Mouse (Mus musculus): ENCODE data around the gene Trim28. TPM values are rescaled to one million over a fixed set of nuclear protein-coding genes. Genes with fewer than 3 reads are reported as not detected.

Gene Trim28
- polyA plus RNA-seq, 1 experiment, result 186 TPM

- WGBS, result 4% methylated on average over 15 of the region's 15 CpGs
- peak; percentile 65 for DNase-seq
These were observed 39.8 kb downstream of the Trim28 start for GRCm38 (mm10) chr7:13038621-13039169.

DNA sequence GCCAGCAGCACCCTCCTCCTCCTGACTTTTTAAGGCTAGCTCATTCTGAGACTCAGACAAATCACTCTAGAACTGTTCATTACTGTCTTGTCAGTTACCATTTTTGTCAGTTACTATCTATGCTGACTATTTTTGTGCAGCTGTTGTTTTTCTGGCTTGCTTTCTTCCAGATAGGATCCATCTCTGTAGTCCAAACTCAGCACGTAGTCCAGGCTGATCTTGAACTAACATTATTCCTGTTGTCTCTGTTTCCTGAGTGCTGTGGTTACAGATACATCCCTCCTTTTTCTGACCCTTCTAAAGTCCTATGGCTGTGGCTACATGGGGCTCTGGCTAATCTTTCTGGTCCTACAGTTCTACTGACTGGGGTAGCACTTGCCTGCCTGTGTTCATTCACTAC, 40.3 kb downstream of the Trim28 start:
- Histone ChIP-seq H3K4me3 (ENCODE audit: insufficient read depth, low read depth, low read length) (no peak overlapping the region; the same call in 1 of the 2 replicates), H3K27ac (ENCODE audit: insufficient read depth, low read depth, low read length) (peak overlapping the region; percentile 99; the same call in 1 of the 2 replicates)

More at GRCm38 (mm10) chr7:13038621-13039169, 39.8 kb downstream of the Trim28 start:
- no peak for TF ChIP-seq CTCF (conservative IDR thresholded peaks at IDR 0.05; ENCODE audit: insufficient read depth, insufficient read length, low read depth, low read length)
- TF ChIP-seq POLR2A (IDR thresholded peaks at IDR 0.05; ENCODE audit: low read depth, low read length), result no peak
- Histone ChIP-seq H3K27ac (ENCODE audit: insufficient read depth, low read depth, low read length) (peak overlapping the region; percentile 99), H3K36me3 (ENCODE audit: control insufficient read depth, insufficient read depth, low read length) (no peaks in the 10 kb centered on the region), H3K4me3 (ENCODE audit: insufficient read depth, low read depth, low read length) (peak overlapping the region; percentile 86), H3K27me3 (replicated peaks; ENCODE audit: control insufficient read depth, insufficient read depth, low read length) (no peaks in the 10 kb centered on the region), H3K4me1 (ENCODE audit: control insufficient read depth, insufficient read depth, low read length) (peaks cover 17% of the 10 kb centered on the region)

GRCm38 (mm10) chr7:13041256-13041655, 42.3 kb downstream of the Trim28 start:
- no peak overlapping the region for H3K27ac ChIP-seq (ENCODE audit: insufficient read depth, low read depth, low read length)
- no peak overlapping the region for H3K4me3 ChIP-seq (ENCODE audit: insufficient read depth, low read depth, low read length)
- H3K36me3 ChIP-seq (ENCODE audit: control insufficient read depth, insufficient read depth, low read length), result no peaks in the 10 kb centered on the region
- H3K27me3 ChIP-seq (replicated peaks; ENCODE audit: control insufficient read depth, insufficient read depth, low read length), result no peaks in the 10 kb centered on the region
- peaks cover 15% of the 10 kb centered on the region for H3K4me1 ChIP-seq (ENCODE audit: control insufficient read depth, insufficient read depth, low read length)
- DNase-seq, result no peak
- 71% methylated on average over 1 of the region's 1 CpGs for WGBS
- TF ChIP-seq CTCF (conservative IDR thresholded peaks at IDR 0.05; ENCODE audit: insufficient read depth, insufficient read length, low read depth, low read length) (no peak), POLR2A (IDR thresholded peaks at IDR 0.05; ENCODE audit: low read depth, low read length) (no peak)

More for the DNA sequence above, 40.3 kb downstream of the Trim28 start:
- no peak for DNase-seq
- 88% methylated on average over 1 of the region's 1 CpGs for WGBS
- Histone ChIP-seq H3K27me3 (replicated peaks; ENCODE audit: control insufficient read depth, insufficient read depth, low read length) (no peaks in the 10 kb centered on the region), H3K4me1 (ENCODE audit: control insufficient read depth, insufficient read depth, low read length) (peaks cover 17% of the 10 kb centered on the region), H3K36me3 (ENCODE audit: control insufficient read depth, insufficient read depth, low read length) (no peaks in the 10 kb centered on the region)
- TF ChIP-seq POLR2A (IDR thresholded peaks at IDR 0.05; ENCODE audit: low read depth, low read length), result no peak
- no peak for TF ChIP-seq CTCF (conservative IDR thresholded peaks at IDR 0.05; ENCODE audit: insufficient read depth, insufficient read length, low read depth, low read length)

DNA sequence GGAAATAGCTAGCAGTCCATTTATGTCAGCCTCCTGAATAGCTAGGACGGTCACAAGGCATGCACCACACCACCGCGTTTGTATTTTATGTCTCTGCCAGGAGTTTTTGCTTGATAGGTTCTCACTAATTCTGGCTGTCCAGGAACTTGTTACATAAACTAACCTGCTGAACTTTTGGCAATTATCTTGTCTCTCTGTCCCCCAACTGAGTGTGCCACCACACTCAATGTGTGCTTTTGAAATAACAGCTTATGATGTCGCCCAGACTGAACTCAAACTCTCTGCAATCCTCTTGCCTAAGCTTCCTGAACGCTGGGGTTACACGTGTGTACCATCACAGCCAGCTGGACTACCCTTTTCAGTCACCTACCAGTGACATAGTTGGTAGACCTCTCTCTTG, 43.6 kb downstream of the Trim28 start:
- no peak for DNase-seq
- Histone ChIP-seq H3K4me3 (ENCODE audit: insufficient read depth, low read depth, low read length) (no peak overlapping the region), H3K36me3 (ENCODE audit: control insufficient read depth, insufficient read depth, low read length) (no peaks in the 10 kb centered on the region), H3K27ac (ENCODE audit: insufficient read depth, low read depth, low read length) (no peak overlapping the region), H3K4me1 (ENCODE audit: control insufficient read depth, insufficient read depth, low read length) (peaks cover 12% of the 10 kb centered on the region), H3K27me3 (replicated peaks; ENCODE audit: control insufficient read depth, insufficient read depth, low read length) (no peaks in the 10 kb centered on the region)
- 71% methylated on average over 6 of the region's 6 CpGs for WGBS
- TF ChIP-seq CTCF (conservative IDR thresholded peaks at IDR 0.05; ENCODE audit: insufficient read depth, insufficient read length, low read depth, low read length), result no peak
- no peak for TF ChIP-seq POLR2A (IDR thresholded peaks at IDR 0.05; ENCODE audit: low read depth, low read length)

DNA sequence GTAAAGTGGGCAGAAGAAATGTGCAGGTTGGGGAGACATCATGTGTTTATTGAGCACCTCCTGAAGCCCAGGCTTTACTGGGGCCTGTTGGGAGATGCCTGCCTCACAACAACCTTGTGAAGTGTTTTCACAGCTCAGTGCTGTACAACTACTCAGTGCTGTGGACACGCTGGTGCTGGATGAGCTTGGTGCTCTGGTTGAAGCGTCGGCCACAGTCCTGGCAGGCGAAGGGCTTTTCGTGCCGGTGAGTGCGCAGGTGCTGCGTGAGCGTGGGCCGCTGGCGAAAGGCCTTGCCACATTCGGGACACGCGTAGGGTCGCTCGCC, 44.2 kb downstream of the Trim28 start:
- 63% methylated on average over 16 of the region's 16 CpGs for WGBS
- Histone ChIP-seq H3K27ac (ENCODE audit: insufficient read depth, low read depth, low read length) (no peak overlapping the region), H3K27me3 (replicated peaks; ENCODE audit: control insufficient read depth, insufficient read depth, low read length) (no peaks in the 10 kb centered on the region), H3K4me1 (ENCODE audit: control insufficient read depth, insufficient read depth, low read length) (peaks cover 12% of the 10 kb centered on the region), H3K4me3 (ENCODE audit: insufficient read depth, low read depth, low read length) (no peak overlapping the region), H3K36me3 (ENCODE audit: control insufficient read depth, insufficient read depth, low read length) (no peaks in the 10 kb centered on the region)
- DNase-seq, result no peak
- TF ChIP-seq CTCF (conservative IDR thresholded peaks at IDR 0.05; ENCODE audit: insufficient read depth, insufficient read length, low read depth, low read length), result no peak
- no peak for TF ChIP-seq POLR2A (IDR thresholded peaks at IDR 0.05; ENCODE audit: low read depth, low read length)

GRCm38 (mm10) chr7:13043445-13044253, 44.7 kb downstream of the Trim28 start:
- Histone ChIP-seq H3K4me1 (ENCODE audit: control insufficient read depth, insufficient read depth, low read length) (peaks cover 11% of the 10 kb centered on the region), H3K27me3 (replicated peaks; ENCODE audit: control insufficient read depth, insufficient read depth, low read length) (no peaks in the 10 kb centered on the region), H3K36me3 (ENCODE audit: control insufficient read depth, insufficient read depth, low read length) (no peaks in the 10 kb centered on the region), H3K27ac (ENCODE audit: insufficient read depth, low read depth, low read length) (no peak overlapping the region), H3K4me3 (ENCODE audit: insufficient read depth, low read depth, low read length) (peak overlapping the region; percentile 39)
- WGBS, result 8% methylated on average over 88 of the region's 88 CpGs
- TF ChIP-seq CTCF (conservative IDR thresholded peaks at IDR 0.05; ENCODE audit: insufficient read depth, insufficient read length, low read depth, low read length) (no peak), POLR2A (IDR thresholded peaks at IDR 0.05; ENCODE audit: low read depth, low read length) (no peak)
- peak; percentile 26 for DNase-seq

DNA sequence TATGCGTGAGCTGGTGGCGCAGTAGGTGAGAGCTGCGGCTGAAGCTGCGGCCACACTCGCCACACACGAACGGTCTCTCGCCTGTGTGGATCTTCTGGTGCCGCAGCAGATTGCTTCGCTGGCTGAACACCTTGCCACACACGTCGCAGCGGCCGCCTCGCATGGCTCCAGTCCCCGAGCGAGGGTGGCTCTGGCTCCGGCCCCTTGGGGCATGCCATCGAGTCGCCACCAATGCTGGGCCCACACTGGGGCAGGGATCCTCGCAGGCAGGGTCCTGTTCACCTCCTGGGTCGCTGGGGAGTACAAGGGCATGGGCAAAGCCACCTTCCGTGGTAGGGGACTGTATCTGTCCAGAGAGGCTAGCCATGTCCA, 45.3 kb downstream of the Trim28 start:
- TF ChIP-seq POLR2A (IDR thresholded peaks at IDR 0.05; ENCODE audit: low read depth, low read length), result no peak
- no peak for TF ChIP-seq CTCF (conservative IDR thresholded peaks at IDR 0.05; ENCODE audit: insufficient read depth, insufficient read length, low read depth, low read length)
- peaks cover 7% of the 10 kb centered on the region for H3K4me1 ChIP-seq (ENCODE audit: control insufficient read depth, insufficient read depth, low read length)

More for the DNA sequence above, 45.3 kb downstream of the Trim28 start:
- WGBS, result 9% methylated on average over 23 of the region's 23 CpGs
- DNase-seq, result no peak
- Histone ChIP-seq H3K27ac (ENCODE audit: insufficient read depth, low read depth, low read length) (no peak overlapping the region), H3K27me3 (replicated peaks; ENCODE audit: control insufficient read depth, insufficient read depth, low read length) (no peaks in the 10 kb centered on the region), H3K4me3 (ENCODE audit: insufficient read depth, low read depth, low read length) (peak overlapping the region; percentile 39), H3K36me3 (ENCODE audit: control insufficient read depth, insufficient read depth, low read length) (no peaks in the 10 kb centered on the region)

Measured in kidney, adult 2 months (tissue).